Mouse (Mus musculus) heart, embryonic 16.5 days (tissue): ENCODE measurements at regions not wholly inside any gene's neighbourhood (a gene's known extent, or its start where the extent isn't known, plus 50 kb on each side); places are given as distances from the start of the nearest gene placed in this dataset.

Experiments used
- ATAC-seq: fragments of 200-750 bp; cut with Nextera tagmentation; replicated peaks from 2 replicates; pipeline ENCODE4 v1.8.0; 2017; ENCODE audit warnings: moderate number of reproducible peaks; ENCODE audit not compliant: insufficient read depth, low FRiP score; ENCODE audit errors: extremely low read depth
- H3K27ac ChIP-seq: fragments of 300-500 bp; sonication (generic); 2 replicates; pipeline ENCODE4 v1.5.1; 2014; ENCODE audit warnings: mild to moderate bottlenecking, low read length, control low read depth, moderate library complexity
- H3K27me3 ChIP-seq: fragments of 300-500 bp; sonication (generic); 2 replicates; pipeline ENCODE4 v1.6.1; 2014; ENCODE audit warnings: low read length, mixed read lengths; ENCODE audit not compliant: control insufficient read depth, insufficient read depth
- H3K36me3 ChIP-seq: fragments of 300-500 bp; sonication (generic); 2 replicates; pipeline ENCODE4 v1.6.1; 2014; ENCODE audit not compliant: control insufficient read depth, insufficient read depth
- H3K4me1 ChIP-seq: fragments of 300-500 bp; sonication (generic); 2 replicates; pipeline ENCODE4 v1.6.1; 2014; ENCODE audit warnings: low read length, mixed read lengths; ENCODE audit not compliant: control insufficient read depth, insufficient read depth
- H3K4me2 ChIP-seq: fragments of 300-500 bp; sonication (generic); 2 replicates; pipeline ENCODE4 v1.6.1; 2014; ENCODE audit warnings: low read depth, mild to moderate bottlenecking, control low read depth, low read length
- H3K4me3 ChIP-seq: fragments of 300-500 bp; sonication (generic); 2 replicates; pipeline ENCODE4 v1.5.1; 2014; ENCODE audit warnings: mild to moderate bottlenecking, control low read depth, low read length
- H3K9ac ChIP-seq: fragments of 300-500 bp; sonication (generic); 2 replicates; pipeline ENCODE4 v1.6.1; 2014; ENCODE audit warnings: low read length, control low read depth
- H3K9me3 ChIP-seq: fragments of 300-500 bp; sonication (generic); replicated peaks from 2 replicates; pipeline ENCODE4 v1.6.1; 2016; ENCODE audit warnings: low read length; ENCODE audit not compliant: control insufficient read depth
- WGBS: fragments of 180-500 bp; shearing (Covaris S2); extraction: QIAGEN DNeasy Blood & Tissue Kit; methylation state at CpG from one replicate; pipeline ENCODE4 v1.1.7; 2014; 5-methylcytosine and 5-hydroxymethylcytosine counted together

DNA sequence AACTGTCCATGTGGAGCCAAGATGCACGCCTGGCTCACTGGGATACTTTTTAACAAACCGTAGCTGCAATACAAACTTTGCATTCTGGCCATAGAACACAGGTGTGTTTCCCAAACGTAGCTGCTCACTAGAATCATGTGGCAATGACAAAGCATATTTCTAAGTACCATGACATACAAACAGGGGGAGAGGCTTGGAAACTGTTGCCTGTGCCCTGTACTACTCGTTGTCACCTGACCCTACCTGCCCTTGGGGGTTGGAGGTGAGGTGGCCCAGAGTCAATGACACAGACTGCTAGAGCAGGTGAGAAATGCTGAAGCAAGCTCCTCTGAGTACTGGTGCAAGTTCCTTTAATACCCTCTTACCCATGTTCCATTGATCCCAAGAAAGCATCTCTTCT, 64.3 kb upstream of the Map4k3 start:
- no peak for ATAC-seq
- WGBS, result 76% methylated on average over 4 of the region's 4 CpGs
- H3K36me3 ChIP-seq, result no peaks in the 10 kb centered on the region
- H3K4me2 ChIP-seq, result no peak overlapping the region
- no peak overlapping the region for H3K9ac ChIP-seq
- H3K27me3 ChIP-seq, result no peaks in the 10 kb centered on the region
- H3K4me1 ChIP-seq, result peaks cover 24% of the 10 kb centered on the region
- H3K4me3 ChIP-seq, result no peak overlapping the region
- 0 out of 2 replicates have a peak, but pooled peaks cover 1% of the 10 kb centered on the region for H3K9me3 ChIP-seq
- no peak overlapping the region for H3K27ac ChIP-seq

DNA sequence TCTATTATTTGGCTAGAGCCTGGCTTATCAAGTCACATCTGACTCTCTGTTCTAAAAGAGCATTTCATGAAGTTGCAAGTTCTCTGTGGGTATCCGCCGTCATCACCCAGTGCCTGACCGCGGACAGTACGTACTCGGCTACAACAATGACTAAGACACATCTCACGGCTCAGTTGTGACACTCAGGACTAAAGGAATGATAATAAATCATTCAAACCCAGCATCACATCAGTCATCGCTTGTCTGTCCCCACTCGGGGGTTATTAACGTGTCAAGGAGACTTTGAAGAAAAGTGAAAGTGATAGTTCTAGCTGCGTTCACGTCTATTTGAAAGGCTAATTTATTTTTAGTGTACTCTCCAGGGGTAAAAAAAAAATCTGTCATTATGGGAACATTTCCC, 61.4 kb upstream of the Map4k3 start:
- ATAC-seq, result no peak
- H3K9ac ChIP-seq, result no peak overlapping the region
- no peaks in the 10 kb centered on the region for H3K36me3 ChIP-seq
- no peak overlapping the region for H3K4me2 ChIP-seq
- WGBS, result 68% methylated on average over 12 of the region's 12 CpGs
- peaks cover 25% of the 10 kb centered on the region for H3K4me1 ChIP-seq
- no peaks in the 10 kb centered on the region for H3K27me3 ChIP-seq
- H3K9me3 ChIP-seq, result 0 out of 2 replicates have a peak, but pooled peaks cover 2% of the 10 kb centered on the region
- H3K27ac ChIP-seq, result no peak overlapping the region
- no peak overlapping the region for H3K4me3 ChIP-seq

DNA sequence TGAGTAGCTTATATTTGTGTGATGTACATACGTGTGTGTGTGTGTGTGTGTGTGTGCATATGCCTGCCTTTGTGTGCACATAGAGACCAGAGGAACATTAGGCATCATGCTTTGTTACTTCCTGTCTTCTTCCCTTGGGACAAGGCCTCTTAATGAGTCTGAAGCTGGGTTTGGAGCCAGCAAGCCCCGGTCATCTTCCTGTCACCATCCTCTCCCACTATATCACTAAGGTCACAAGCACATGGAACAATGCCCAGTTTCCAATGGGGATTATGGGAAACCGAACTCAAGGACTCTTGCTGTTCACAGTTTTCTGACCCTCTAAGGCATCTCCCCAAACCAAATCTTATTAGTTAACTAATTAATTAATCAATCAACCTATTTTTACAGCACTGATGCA, 60.7 kb upstream of the Map4k3 start:
- no peak overlapping the region for H3K4me2 ChIP-seq
- 0 out of 2 replicates have a peak, but pooled peaks cover 2% of the 10 kb centered on the region for H3K9me3 ChIP-seq

DNA sequence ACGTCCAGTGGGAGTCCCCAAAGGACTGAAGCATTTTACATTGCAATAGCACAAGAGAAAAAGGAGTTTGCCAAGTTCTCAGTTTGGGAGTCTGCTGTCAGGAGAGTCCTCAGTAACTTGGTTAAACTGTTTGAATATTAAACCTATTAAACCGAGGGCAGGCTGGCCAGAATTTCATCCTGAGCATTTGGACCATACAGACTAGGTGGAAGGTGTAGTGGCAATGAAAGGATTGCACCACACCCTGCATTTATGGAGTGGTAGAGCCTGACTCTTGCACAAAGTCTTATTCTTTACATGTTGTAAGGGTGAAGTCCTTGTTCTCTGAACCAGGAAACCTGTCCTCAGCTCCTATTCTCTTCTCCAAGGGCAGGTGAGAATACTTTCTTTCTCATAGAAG, 58.6 kb upstream of the Map4k3 start:
- H3K4me2 ChIP-seq, result no peak overlapping the region
- H3K27ac ChIP-seq, result 0 out of 2 replicates have a peak overlapping the region, but pooled peaks have one; percentile 11
- 0 out of 2 replicates have a peak, but pooled peaks cover 2% of the 10 kb centered on the region for H3K9me3 ChIP-seq
- H3K27me3 ChIP-seq, result no peaks in the 10 kb centered on the region
- H3K4me3 ChIP-seq, result no peak overlapping the region
- WGBS, result 58% methylated on average over 2 of the region's 2 CpGs
- no peak overlapping the region for H3K9ac ChIP-seq
- no peak for ATAC-seq
- no peaks in the 10 kb centered on the region for H3K36me3 ChIP-seq
- H3K4me1 ChIP-seq, result peaks cover 24% of the 10 kb centered on the region

More for the DNA sequence above, 60.7 kb upstream of the Map4k3 start:
- Histone ChIP-seq H3K36me3 (no peaks in the 10 kb centered on the region), H3K4me3 (no peak overlapping the region), H3K27ac (peak overlapping the region; percentile 59), H3K27me3 (no peaks in the 10 kb centered on the region), H3K4me1 (peaks cover 26% of the 10 kb centered on the region), H3K9ac (no peak overlapping the region)
- WGBS, result 42% methylated on average over 3 of the region's 3 CpGs
- ATAC-seq, result peak; percentile 56; the same call in 1 of the 2 replicates

DNA sequence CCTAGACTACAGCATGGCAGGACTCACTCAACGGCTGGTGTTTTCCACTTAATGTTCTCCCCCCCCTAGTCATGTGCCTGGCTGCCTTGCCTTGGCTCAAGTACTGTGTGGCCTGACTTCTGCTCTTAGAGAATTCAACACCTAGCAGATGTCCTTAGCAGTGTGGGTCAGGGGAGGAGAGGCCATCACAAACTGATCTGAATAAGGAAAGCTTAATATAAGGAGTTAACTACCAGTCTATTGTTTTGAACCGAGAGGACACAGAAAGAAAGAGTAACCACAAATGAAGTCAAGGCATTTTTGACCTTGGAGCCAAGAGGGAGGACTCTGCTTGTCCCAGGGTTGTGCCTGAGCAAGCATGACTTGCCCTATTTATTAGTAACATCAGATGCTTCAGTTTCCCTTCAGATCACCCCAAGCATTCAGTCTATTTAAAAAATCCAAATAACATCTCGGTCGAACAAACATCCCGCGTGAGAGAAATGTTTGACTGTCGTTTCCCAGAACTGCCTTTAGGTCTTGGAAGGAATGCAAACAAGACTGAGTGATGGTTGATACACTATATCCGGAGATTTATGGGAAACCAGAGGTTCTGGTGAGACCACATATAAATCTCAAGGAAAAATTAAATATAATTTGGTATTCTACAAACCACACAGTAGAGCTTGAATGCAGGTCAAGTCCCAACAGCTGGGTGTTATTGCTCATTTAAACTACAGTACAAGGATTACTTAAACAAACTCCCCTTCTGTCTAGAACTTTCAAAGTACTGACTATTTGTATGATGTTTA, 58.0 kb upstream of the Map4k3 start:
- H3K27me3 ChIP-seq, result no peaks in the 10 kb centered on the region
- no peak overlapping the region for H3K4me2 ChIP-seq
- H3K9me3 ChIP-seq, result 0 out of 2 replicates have a peak, but pooled peaks cover 2% of the 10 kb centered on the region
- H3K36me3 ChIP-seq, result no peaks in the 10 kb centered on the region
- WGBS, result 53% methylated on average over 8 of the region's 8 CpGs
- H3K4me1 ChIP-seq, result peaks cover 24% of the 10 kb centered on the region
- no peak overlapping the region for H3K9ac ChIP-seq
- no peak overlapping the region for H3K27ac ChIP-seq
- ATAC-seq, result peak; percentile 62; the same call in 1 of the 2 replicates
- H3K4me3 ChIP-seq, result no peak overlapping the region

DNA sequence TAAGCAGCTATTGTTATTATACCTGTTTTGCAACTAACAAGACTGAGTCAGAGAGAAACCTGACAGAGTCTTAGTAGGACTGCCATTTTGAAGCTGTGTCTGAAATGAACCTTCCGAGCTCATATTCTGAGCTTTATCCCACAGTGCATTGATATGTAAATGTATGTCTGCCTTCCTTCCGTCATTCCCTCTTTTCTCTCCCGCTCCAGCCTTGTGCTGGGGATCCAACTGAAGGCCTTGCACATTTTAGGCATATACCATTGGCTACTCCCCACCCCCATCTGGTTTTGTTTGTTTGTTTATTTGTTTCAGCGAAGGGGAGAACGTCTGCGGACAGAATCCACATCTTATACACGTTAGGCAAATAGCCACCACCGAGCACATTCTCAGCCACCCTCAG, 57.2 kb upstream of the Map4k3 start:
- Histone ChIP-seq H3K27me3 (no peaks in the 10 kb centered on the region), H3K36me3 (no peaks in the 10 kb centered on the region), H3K9ac (no peak overlapping the region), H3K27ac (no peak overlapping the region), H3K4me3 (no peak overlapping the region), H3K4me2 (no peak overlapping the region), H3K4me1 (peaks cover 24% of the 10 kb centered on the region), H3K9me3 (0 out of 2 replicates have a peak, but pooled peaks cover 2% of the 10 kb centered on the region)
- ATAC-seq, result no peak
- WGBS, result 85% methylated on average over 8 of the region's 8 CpGs

DNA sequence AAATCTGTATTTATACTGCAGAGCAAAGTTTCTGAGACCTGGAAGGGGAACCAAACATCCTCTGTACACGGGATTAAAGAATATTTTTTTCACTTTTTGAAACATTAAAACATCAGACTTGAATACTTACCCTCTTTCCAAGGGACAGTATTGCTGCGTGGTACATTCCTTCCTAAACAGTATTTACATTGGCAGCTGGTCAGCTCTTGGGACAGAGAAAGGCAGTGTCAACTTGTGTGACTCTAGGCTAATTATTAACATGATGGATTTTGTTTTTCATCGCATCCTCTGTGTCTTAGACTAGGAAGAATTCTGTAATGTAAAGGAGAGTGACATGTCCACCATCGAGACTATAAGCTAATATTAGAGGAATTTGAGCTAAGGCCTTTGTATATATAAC, 56.8 kb upstream of the Map4k3 start:
- WGBS, result 52% methylated on average over 4 of the region's 4 CpGs
- Histone ChIP-seq H3K36me3 (no peaks in the 10 kb centered on the region), H3K9ac (no peak overlapping the region), H3K4me1 (peaks cover 24% of the 10 kb centered on the region), H3K4me2 (no peak overlapping the region), H3K4me3 (no peak overlapping the region), H3K27me3 (no peaks in the 10 kb centered on the region), H3K9me3 (0 out of 2 replicates have a peak, but pooled peaks cover 2% of the 10 kb centered on the region), H3K27ac (no peak overlapping the region)
- no peak for ATAC-seq

DNA sequence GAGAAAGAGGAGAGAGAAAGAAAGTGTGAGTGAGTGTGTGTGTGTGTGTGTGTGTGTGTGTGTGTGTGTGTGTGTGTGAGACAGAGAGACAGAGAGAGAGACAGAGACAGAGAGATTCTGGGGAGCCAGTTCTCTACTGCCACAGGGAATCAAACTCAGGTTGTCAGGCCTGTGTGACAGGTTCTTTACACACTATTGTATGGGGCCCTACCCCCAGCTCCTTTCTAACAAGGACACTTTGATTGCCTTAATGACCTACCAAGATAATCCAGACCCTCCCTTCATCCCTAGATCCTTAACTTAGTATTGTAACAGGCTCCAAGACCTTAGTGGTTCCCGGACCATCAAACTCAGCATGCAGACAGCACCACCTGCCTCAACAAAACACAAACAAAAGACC, 53.9 kb upstream of the Map4k3 start:
- no peak overlapping the region for H3K4me3 ChIP-seq
- H3K27me3 ChIP-seq, result no peaks in the 10 kb centered on the region
- no peaks in the 10 kb centered on the region; the same call in 1 of the 2 replicates for H3K9me3 ChIP-seq
- ATAC-seq, result no peak
- H3K36me3 ChIP-seq, result no peaks in the 10 kb centered on the region
- no peak overlapping the region for H3K27ac ChIP-seq
- 59% methylated on average over 1 of the region's 1 CpGs for WGBS
- no peak overlapping the region for H3K9ac ChIP-seq
- peaks cover 13% of the 10 kb centered on the region; the same call in 1 of the 2 replicates for H3K4me1 ChIP-seq
- no peak overlapping the region for H3K4me2 ChIP-seq

DNA sequence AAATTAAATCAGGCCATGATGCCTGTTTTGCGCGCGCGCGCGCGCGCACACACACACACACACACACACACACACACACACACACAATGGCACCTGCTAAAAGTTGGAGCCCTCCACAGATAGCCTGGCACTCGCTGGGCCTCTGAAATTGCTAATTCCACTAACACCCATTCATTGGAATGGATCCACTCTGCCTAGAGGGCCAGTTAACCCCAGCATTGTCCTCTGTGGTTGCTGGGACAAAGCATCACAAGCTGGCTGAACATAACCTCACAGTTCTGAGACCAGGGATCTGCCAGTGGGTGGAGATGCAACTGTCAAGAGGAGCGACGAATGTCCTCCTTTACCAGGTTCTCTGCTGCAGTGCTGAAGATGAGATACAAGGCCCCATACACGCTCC, 53.3 kb upstream of the Map4k3 start:
- WGBS, result 91% methylated on average over 12 of the region's 12 CpGs
- ATAC-seq, result no peak

More for the DNA sequence above, 53.3 kb upstream of the Map4k3 start:
- Histone ChIP-seq H3K27ac (no peak overlapping the region), H3K27me3 (no peaks in the 10 kb centered on the region), H3K4me3 (no peak overlapping the region), H3K36me3 (no peaks in the 10 kb centered on the region), H3K9ac (no peak overlapping the region), H3K4me1 (peaks cover 13% of the 10 kb centered on the region; the same call in 1 of the 2 replicates), H3K9me3 (no peaks in the 10 kb centered on the region; the same call in 1 of the 2 replicates), H3K4me2 (no peak overlapping the region)
